Mouse (Mus musculus) cerebellum, adult 2 months (tissue): ENCODE data around the gene Lpxn.

Experiments
- CTCF ChIP-seq: fragments of 200-500 bp; IDR thresholded peaks from 2 replicates; pipeline ENCODE4 v1.5.1; 2011; ENCODE audit warnings: low read depth, mild to moderate bottlenecking, control low read depth, low read length, moderate library complexity, borderline replicate concordance; ENCODE audit not compliant: insufficient read depth
- POLR2A ChIP-seq: fragments of 200-500 bp; IDR thresholded peaks from 2 replicates; pipeline ENCODE4 v1.6.1; 2011; ENCODE audit warnings: low read length, control low read depth, borderline replicate concordance; ENCODE audit not compliant: insufficient read depth

GRCm38 (mm10) chr19:12787721-12788120, 8.3 kb upstream of the Lpxn start:
- TF ChIP-seq POLR2A (no peak), CTCF (no peak)
